Mouse (Mus musculus) C2C12 (cell line): ENCODE data around the gene Hoxb3.

Experiments used
- CTCF ChIP-seq: IDR thresholded peaks from one replicate; pipeline ENCODE4 v1.5.1; 2011; ENCODE audit not compliant: control insufficient read depth, insufficient read depth, insufficient read length
- MAX ChIP-seq: IDR thresholded peaks from one replicate; pipeline ENCODE4 v1.6.1; 2011; ENCODE audit warnings: mild to moderate bottlenecking, control low read depth
- USF1 ChIP-seq: IDR thresholded peaks from one replicate; pipeline ENCODE4 v1.6.1; 2011; ENCODE audit warnings: low read depth, mild to moderate bottlenecking, control low read depth, moderate library complexity

DNA sequence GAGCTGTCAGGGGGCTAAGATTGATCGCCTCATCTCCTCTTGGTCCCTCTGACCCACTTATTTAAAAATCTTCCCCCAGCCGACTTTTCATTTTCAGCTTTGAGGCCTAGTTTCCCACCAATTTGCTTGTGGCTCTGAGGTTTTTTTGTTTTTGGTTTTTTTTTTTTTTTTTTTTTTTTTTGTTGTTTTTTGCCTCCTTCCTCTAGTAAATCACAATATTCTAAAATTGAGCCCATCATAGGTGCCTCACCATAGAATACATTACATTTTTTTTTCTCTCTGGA is 27.2 kb downstream of the Hoxb3 start, which contains the start of gene Hoxb2:
- TF ChIP-seq CTCF (no peak), MAX (no peak), USF1 (no peak)
